Mouse (Mus musculus) thymus, postnatal 4 days (tissue): ENCODE results near the gene D5Ertd579e.

Source experiments
- DNase-seq: peaks from one replicate; pipeline ENCODE4 v3.0.0; 2021

D5Ertd579e gene

DNA sequence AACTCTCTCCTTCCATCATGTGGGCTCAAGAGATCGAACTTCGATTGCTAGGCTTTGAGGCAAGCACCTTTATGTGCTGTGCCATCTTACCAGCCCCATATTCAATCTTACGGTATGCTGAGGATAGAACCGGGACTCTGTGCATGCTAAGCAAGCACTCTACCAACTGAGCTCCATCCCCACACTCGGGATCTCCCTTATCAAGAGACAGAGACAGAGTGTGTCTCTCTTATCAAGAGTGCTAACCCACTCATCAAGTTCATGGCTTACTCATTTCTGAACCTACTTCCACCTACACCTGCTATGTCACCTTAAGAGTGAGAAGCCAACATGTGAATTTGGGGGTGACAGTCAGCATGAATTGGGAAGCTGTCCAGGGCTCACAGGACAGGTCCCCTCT is 24.4 kb upstream of the D5Ertd579e start:
- no peak for DNase-seq

DNA sequence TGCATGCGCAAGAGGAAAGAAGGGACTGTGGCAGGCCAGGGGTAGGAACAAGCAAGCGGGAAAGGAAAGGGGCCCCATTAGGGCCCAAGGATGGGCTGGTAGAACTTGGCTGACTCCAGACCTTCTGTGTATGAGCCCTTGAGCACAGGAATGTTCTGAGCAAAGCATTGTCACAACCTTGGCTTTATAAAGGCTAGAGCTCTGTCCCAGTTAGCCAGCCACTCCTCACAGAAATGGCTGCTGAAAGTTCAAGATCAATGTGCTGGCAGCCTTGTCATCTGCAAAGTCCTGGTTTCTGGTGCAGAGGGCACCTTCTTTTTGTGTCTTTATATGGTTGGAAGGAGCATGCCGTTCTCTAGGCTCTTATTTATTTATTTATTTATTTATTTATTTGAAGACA is 23.8 kb upstream of the D5Ertd579e start:
- no peak for DNase-seq

- DNase-seq: no peak
These were observed 23.3 kb upstream of the D5Ertd579e start for GRCm38 (mm10) chr5:36719135-36719534.

- DNase-seq: no peak
These were observed 22.1 kb upstream of the D5Ertd579e start for GRCm38 (mm10) chr5:36717889-36718288.

- DNase-seq: no peak
These were observed 21.0 kb upstream of the D5Ertd579e start for GRCm38 (mm10) chr5:36716816-36717215.

GRCm38 (mm10) chr5:36714832-36715231 is 19.0 kb upstream of the D5Ertd579e start:
- DNase-seq: no peak

GRCm38 (mm10) chr5:36713693-36714092 is 17.9 kb upstream of the D5Ertd579e start:
- no peak for DNase-seq

DNA sequence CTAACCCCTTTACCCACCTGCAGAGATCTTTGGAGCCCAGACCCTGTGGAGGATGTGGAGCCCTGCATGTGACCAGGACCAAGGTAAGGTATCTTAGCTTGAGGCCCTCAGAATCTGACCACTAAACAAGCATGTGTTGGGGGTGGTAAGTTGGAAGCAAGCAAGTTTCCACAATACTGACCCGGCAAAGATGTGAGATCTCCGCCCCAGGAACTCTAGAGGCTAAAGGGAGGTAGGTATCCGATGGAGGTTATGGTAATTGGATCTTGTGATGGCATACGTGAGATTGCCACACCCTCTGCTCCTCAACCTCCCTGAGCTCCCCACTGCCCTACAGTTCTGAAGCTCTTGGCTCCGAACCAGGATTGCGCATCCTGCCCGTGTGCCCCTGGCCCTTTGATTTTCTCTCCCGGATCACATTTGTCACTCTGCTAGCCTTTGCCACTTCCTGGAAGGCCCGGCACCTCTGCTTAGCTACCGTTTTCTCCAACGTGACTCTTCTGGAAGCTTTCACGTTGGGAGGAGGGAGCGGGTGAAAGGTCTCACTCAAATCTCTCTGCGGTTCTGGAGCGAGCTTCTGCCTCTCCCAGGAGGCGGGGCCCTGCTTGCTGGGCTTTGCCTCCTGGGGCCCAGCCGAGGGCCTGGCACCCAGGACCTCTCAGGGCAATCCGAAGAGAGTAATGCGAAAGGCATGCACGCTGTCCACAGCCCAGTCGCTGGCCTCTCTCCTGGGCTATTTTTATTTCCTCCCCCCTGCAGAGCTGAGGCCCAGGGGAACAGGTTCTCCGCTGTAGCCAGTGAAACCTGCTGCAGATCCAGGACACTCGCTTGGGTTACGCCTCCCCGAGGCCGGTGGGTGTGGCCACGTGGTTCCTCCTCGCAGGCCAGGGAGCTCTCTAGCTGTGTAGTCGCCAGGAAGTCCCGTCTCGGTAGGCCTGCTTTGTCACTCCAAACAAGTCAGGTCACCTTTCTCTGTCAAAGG is 17.0 kb upstream of the D5Ertd579e start:
- peak; percentile 82 for DNase-seq

DNA sequence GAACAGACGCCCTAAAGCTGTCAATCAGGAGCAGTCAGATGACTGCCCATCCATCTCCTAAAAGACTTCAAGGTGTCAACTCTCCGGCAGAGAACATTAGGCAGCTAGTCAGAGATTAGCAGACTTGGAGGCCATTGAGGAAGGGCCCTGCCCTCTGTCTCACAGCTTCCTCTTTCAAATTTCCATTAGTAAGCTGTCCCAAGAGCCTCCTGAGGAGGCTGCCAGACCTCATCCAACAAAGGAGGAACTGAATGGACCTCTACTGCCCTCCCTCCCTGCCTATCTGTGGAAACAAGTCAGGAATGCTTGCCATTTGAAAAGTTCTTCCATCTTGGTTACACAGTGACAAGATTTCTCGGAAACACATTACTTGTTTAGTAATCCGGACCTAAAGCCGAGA is 16.0 kb upstream of the D5Ertd579e start:
- no peak for DNase-seq

DNA sequence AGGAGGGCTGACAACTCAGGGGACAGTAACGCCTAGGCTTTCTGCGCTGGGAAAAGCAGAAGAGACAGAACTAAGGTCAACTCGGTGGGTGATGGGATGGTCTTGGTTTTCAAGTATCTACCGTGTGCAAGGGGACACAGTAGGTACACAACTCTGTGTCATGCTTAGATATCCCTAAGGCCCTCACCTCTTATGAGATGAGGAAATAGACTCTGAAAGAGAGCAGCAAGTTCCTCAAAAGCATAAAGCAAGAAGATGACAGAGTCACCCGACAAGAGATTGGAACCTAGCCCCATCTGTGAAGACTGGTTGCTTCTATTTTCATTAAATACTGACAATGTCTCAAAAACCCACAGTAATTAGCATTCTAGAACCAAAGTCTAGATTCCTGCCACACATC is 10.0 kb upstream of the D5Ertd579e start:
- no peak for DNase-seq

DNA sequence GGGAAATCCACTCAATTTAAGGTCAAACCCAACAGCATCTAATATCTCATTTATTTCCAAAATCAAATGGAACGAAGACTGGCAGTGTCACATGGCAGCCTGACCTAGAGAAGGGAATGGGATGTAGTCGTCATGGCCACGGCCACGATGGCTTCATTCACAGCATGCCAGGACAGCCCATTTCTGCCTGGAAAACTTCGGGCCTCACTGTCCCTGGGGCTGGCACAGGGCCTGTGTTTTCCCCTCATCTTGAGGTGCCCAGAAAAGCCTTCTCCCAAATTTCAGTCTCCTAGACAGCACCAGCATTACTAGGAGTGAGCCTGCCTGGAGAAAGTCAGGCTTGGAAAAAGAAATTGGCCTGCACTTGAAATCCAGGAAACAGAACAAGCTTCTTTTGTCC is 9.6 kb upstream of the D5Ertd579e start:
- DNase-seq: no peak

DNA sequence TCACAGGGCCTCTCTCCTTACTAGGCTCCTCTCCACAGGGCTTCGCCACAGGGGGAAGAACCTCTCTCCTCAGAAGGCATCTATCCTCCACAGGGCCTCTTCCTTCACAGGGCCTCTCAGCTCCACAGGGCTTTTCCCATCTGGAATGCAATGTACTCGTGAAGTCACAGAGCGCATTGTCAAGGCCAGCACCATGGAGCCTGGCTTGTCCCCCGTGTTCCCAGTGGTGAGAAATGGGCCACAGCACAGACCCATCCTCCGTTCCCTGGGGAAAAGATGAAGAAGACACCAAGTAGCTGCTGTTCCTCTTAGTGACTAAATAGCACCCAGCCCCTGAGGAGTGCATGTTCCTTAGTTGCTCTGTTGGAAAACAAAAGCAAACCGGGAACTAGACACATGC is 8.9 kb upstream of the D5Ertd579e start:
- DNase-seq: no peak

DNA sequence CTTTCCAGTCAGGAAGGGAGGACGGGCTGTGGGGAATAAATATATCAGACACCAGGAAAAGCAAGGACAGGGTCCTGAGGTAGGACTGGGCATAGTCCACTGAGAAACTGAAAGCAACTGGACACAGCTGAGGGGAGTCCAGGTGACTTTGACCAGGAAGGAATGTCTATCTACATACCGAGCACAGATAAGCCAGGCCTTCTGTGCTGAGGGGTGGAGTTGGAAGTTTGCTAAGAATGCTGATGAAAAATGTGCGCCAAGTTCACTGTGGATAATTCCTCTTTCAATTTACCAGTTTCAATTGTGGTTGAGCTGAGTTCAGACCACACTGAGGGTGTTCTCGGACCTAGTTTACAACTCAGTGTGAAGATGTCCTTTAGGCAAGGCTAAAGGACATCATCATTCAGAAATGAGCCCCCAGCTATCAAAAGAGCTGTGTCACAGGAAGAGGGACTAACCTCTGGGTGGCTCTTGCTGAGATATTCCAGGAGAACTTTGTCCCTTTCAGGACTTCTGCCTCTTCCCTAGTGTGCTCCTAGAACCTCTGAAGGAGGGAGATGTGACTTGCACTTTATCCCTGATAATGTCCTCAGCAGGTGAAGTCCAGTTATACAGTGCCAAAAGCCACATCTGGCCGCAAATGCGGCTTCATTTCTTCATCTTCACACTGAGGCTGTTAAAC is 5.3 kb upstream of the D5Ertd579e start:
- DNase-seq: no peak

DNA sequence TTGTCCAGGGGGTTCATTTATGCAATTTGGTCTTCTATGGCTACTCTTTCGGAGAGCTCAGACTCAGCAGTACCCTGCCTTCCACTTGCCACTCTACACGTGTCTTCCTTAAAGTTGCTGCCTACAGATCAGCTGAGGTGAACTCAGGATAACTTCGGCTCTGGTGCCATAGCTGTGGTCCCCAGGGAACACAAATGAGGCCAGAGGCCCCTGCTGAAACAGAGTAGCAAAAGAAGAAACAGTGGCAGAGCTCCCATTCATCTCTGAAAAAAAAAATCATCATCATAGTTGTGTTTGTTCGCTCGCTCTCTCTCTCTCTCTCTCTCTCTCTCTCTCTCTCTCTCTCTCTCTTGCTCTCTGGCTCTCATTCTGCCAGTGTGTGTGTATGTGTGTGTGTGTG is 2.9 kb upstream of the D5Ertd579e start:
- DNase-seq: no peak

GRCm38 (mm10) chr5:36698067-36698670 is 2.3 kb upstream of the D5Ertd579e start:
- no peak for DNase-seq

DNA sequence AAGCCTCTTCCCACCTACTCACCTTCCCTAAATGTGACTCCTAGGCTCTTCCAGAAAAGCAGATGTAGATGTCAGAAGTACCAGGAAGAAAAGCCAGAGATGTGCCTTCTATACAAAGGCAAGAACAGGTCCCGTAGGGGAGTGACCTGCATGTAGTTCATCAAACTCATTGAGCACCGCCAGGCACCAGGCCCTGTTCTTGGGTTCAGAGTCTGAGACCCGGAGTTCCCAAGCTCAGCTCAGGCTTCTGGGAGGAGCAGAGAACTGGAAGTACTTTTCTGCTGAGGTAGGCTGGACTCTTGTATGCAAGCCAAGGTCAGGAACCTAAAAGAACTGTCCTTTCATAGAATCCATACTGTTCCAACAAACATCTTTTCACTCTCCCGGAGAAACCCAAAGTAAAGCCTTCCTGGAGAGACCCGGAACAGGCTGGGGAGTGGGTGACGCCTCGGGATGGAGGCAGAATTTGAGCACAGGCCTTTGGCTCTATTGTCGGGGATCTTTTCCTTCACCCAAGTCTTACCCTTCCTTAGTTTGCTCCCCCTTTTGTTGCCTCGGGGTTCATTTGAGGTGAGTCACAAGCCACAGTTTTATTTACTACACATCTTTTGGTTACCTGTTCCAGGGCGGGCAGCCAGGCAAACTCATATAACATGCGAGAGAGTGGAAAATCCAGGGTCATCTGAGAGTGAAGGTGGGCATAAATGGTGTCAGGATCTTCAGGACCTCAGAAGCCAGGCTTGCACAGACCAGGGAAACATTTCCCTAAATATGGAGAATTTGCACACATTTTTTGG is 878 bp upstream of the D5Ertd579e start:
- DNase-seq: no peak

DNA sequence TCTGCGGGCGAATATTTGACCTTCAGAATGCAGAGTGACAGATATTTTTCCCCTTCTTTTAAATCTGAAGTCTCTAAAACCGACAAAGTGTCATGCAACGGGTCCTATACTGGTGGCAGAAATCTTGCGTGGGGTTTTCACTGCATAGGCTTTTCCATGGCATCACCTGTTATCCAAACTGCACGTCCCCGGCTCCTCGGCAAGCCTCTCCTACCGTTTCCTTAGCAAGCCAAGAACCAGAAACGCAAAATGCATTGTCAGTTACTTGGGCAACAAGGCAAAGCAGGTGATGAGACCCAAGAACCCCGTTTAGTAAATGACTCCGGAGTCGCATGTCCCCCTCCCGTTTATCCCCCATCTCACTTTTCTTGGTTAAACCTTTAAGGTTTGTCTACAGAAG is 819 bp downstream of the D5Ertd579e start:
- no peak for DNase-seq

DNA sequence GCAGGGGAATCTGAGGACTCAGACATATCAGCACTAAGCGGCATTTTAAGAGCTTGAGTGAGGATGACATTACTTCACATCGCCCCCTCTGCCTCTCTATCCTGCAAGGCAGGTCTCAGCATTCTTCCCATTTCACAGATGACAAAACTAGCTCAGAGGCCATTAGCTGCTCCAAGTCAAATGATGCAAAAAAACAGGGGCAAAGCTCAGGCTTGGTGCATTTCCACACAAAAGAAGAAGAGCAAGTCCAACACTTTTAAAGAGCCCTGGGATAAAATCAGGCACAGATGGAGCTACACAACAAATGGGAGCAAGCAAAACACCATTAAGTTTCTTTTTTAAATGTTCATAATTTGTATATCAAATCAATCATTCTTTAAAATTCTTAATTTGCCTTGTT is 2.2 kb downstream of the D5Ertd579e start:
- no peak for DNase-seq

- no peak for DNase-seq
These were observed 4.4 kb downstream of the D5Ertd579e start for GRCm38 (mm10) chr5:36691423-36691822.

GRCm38 (mm10) chr5:36685170-36685569 is 10.7 kb downstream of the D5Ertd579e start:
- no peak for DNase-seq

DNA sequence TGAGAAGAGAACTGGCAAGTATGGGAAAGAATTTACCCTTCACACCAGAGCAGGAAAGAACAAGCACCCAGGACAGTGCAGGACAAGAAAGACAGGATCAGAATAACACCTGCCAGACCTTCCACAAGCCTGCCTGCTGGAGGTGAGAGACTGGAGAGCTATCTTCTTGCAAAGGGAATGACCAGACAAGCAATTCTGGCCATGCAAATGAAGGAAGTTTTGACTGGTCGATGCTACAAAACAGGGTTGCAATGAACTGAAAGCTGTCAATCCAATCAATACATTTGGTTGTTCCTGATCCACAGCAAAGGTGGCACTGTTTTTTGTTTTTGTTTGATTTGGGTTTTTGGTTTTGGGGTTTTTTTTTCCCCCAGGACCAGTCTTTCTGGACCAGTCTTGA is 12.2 kb downstream of the D5Ertd579e start:
- DNase-seq: no peak

- no peak for DNase-seq
These were observed 14.6 kb downstream of the D5Ertd579e start for GRCm38 (mm10) chr5:36681219-36681618.
